Comparison of ENCODE assay signal across 30 mouse cellular contexts in genomic region chr2:167599195-167599594, GRCm38 (mm10). TPM values are rescaled to one million over a fixed set of nuclear protein-coding genes. Genes with fewer than 3 reads are reported as not detected.
DNase-seq lines count a peak whose midpoint lies in the region; ATAC-seq and TF ChIP-seq lines count a peak whose summit lies in the region.
"Had no signal": no experiment of that assay in that cellular context is flagged by ENCODE, and none has a peak within 500 bp of the region (broad histone marks: within the 10 kb centered on the region; RNA-seq: fewer than 3 reads in every experiment).

No protein-coding gene starts in this region.

- H3K4me3 ChIP-seq in heart, embryonic 10.5 days, result no peak overlapping the region
- no peak overlapping the region for H3K4me3 ChIP-seq in heart, embryonic 12.5 days
- no peak overlapping the region for H3K4me3 ChIP-seq in lung, embryonic 16.5 days (ENCODE audit: low read length)
- no peak overlapping the region for H3K4me3 ChIP-seq in lung, adult 2 months (replicated peaks; ENCODE audit: extremely low read depth, low read depth, low read length)
- H3K4me3 ChIP-seq in embryonic facial prominence, embryonic 12.5 days, result no peak overlapping the region
- no peak overlapping the region for H3K4me3 ChIP-seq in limb, embryonic 12.5 days (replicated peaks)
- H3K4me3 ChIP-seq: embryonic facial prominence, embryonic 15.5 days; gastrocnemius, adult 2 months; heart, embryonic 15.5 days had no signal

- no peak for TF ChIP-seq POLR2A in lung, adult 2 months (IDR thresholded peaks at IDR 0.05; ENCODE audit: borderline replicate concordance, extremely low read depth, low read depth, low read length)

- peaks cover 42% of the 10 kb centered on the region for H3K27me3 ChIP-seq in heart, embryonic 10.5 days (ENCODE audit: insufficient read depth, poor library complexity, severe bottlenecking)
- H3K27me3 ChIP-seq in heart, embryonic 12.5 days (replicated peaks), result peaks cover 5% of the 10 kb centered on the region; the same call in 1 of the 2 replicates
- H3K27me3 ChIP-seq in lung, embryonic 16.5 days (ENCODE audit: control insufficient read depth, insufficient read depth, low read depth, low read length), result no peaks in the 10 kb centered on the region
- H3K27me3 ChIP-seq in embryonic facial prominence, embryonic 12.5 days, result no peaks in the 10 kb centered on the region
- H3K27me3 ChIP-seq in limb, embryonic 12.5 days, result no peaks in the 10 kb centered on the region
- H3K27me3 ChIP-seq: CH12.LX; embryonic facial prominence, embryonic 15.5 days; Patski had no signal

- peaks cover 53% of the 10 kb centered on the region for H3K4me1 ChIP-seq in heart, embryonic 10.5 days
- H3K4me1 ChIP-seq in heart, embryonic 12.5 days (replicated peaks), result peaks cover 50% of the 10 kb centered on the region
- peaks cover 54% of the 10 kb centered on the region for H3K4me1 ChIP-seq in lung, embryonic 16.5 days (replicated peaks; ENCODE audit: control insufficient read depth, insufficient read depth, low read length)
- H3K4me1 ChIP-seq in lung, adult 2 months (ENCODE audit: control insufficient read depth, insufficient read depth, low read length), result peaks cover under 1% of the 10 kb centered on the region; the same call in 1 of the 2 replicates
- H3K4me1 ChIP-seq in embryonic facial prominence, embryonic 12.5 days, result peaks cover 59% of the 10 kb centered on the region
- peaks cover 73% of the 10 kb centered on the region for H3K4me1 ChIP-seq in limb, embryonic 12.5 days (replicated peaks)

- no peak for DNase-seq in heart, embryonic 10.5 days (ENCODE audit: low spot score)
- DNase-seq in lung, adult 2 months, result no peak
- DNase-seq in thymus, postnatal 36 days, result no peak
- DNase-seq: adrenal gland, postnatal 10 days; adrenal gland, postnatal 36 days; B cell, adult 2 months; cerebellum, adult 11 months; cerebellum, adult 2 months; cerebellum, adult 9-11 months; cerebellum, postnatal 25 days; forebrain, postnatal 0 days; gastrocnemius, adult 2 months; gastrocnemius, postnatal 14 days; heart, adult 18-20 months; heart, postnatal 10 days; heart, postnatal 36 days had no signal

- TF ChIP-seq CTCF in lung, adult 2 months (IDR thresholded peaks at IDR 0.05; ENCODE audit: insufficient read depth, low read length), result no peak

- 78% methylated on average over 5 of the region's 5 CpGs for WGBS in heart, embryonic 10.5 days
- WGBS in heart, embryonic 12.5 days, result 86% methylated on average over 5 of the region's 5 CpGs
- 77% methylated on average over 5 of the region's 5 CpGs for WGBS in lung, embryonic 16.5 days
- 79% methylated on average over 5 of the region's 5 CpGs for whole genome bisulfite sequencing in lung, adult 2 months
- 33% methylated on average over 5 of the region's 5 CpGs for WGBS in embryonic facial prominence, embryonic 12.5 days
- WGBS in limb, embryonic 12.5 days, result 37% methylated on average over 5 of the region's 5 CpGs

- H3K9ac ChIP-seq in heart, embryonic 12.5 days, result no peak overlapping the region
- no peak overlapping the region for H3K9ac ChIP-seq in lung, embryonic 16.5 days (ENCODE audit: low read length)
- no peak overlapping the region for H3K9ac ChIP-seq in embryonic facial prominence, embryonic 12.5 days
- no peak overlapping the region for H3K9ac ChIP-seq in limb, embryonic 12.5 days (replicated peaks)
- H3K9ac ChIP-seq: embryonic facial prominence, embryonic 15.5 days; forebrain, postnatal 0 days; heart, embryonic 15.5 days; hindbrain, embryonic 14.5 days had no signal

- no peak overlapping the region for H3K4me2 ChIP-seq in heart, embryonic 12.5 days
- H3K4me2 ChIP-seq in lung, embryonic 16.5 days (ENCODE audit: low read depth, low read length), result no peak overlapping the region
- no peak overlapping the region for H3K4me2 ChIP-seq in embryonic facial prominence, embryonic 12.5 days (replicated peaks)
- no peak overlapping the region for H3K4me2 ChIP-seq in limb, embryonic 12.5 days
- H3K4me2 ChIP-seq: embryonic facial prominence, embryonic 15.5 days; heart, embryonic 11.5 days; heart, embryonic 15.5 days; hindbrain, embryonic 14.5 days had no signal

- no peak for ATAC-seq in heart, embryonic 12.5 days (ENCODE audit: insufficient number of reproducible peaks, low FRiP score)
- ATAC-seq in lung, embryonic 16.5 days (ENCODE audit: low read depth), result no peak
- no peak for ATAC-seq in embryonic facial prominence, embryonic 12.5 days (ENCODE audit: insufficient number of reproducible peaks, insufficient read depth, low FRiP score, low TSS enrichment)
- ATAC-seq in limb, embryonic 12.5 days (ENCODE audit: insufficient number of reproducible peaks, insufficient read depth, low FRiP score, low TSS enrichment, low read depth), result no peak
- ATAC-seq: forebrain, embryonic 14.5 days; forebrain, postnatal 0 days; hindbrain, postnatal 0 days; inflammation-experienced regulatory T-cells, adult 6 months; Patski had no signal

- no peaks in the 10 kb centered on the region for H3K36me3 ChIP-seq in heart, embryonic 10.5 days
- H3K36me3 ChIP-seq in heart, embryonic 12.5 days, result no peaks in the 10 kb centered on the region
- H3K36me3 ChIP-seq in lung, embryonic 16.5 days (ENCODE audit: control insufficient read depth, insufficient read depth, low read length), result no peaks in the 10 kb centered on the region
- no peaks in the 10 kb centered on the region for H3K36me3 ChIP-seq in embryonic facial prominence, embryonic 12.5 days
- H3K36me3 ChIP-seq in limb, embryonic 12.5 days, result no peaks in the 10 kb centered on the region
- H3K36me3 ChIP-seq: embryonic facial prominence, embryonic 15.5 days; G1E; heart, embryonic 15.5 days had no signal

- no peaks in the 10 kb centered on the region for H3K9me3 ChIP-seq in heart, embryonic 10.5 days
- no peaks in the 10 kb centered on the region for H3K9me3 ChIP-seq in heart, embryonic 12.5 days (replicated peaks)
- H3K9me3 ChIP-seq in lung, embryonic 16.5 days (ENCODE audit: control insufficient read depth, low read length), result no peaks in the 10 kb centered on the region
- H3K9me3 ChIP-seq in embryonic facial prominence, embryonic 12.5 days, result no peaks in the 10 kb centered on the region
- H3K9me3 ChIP-seq in limb, embryonic 12.5 days, result no peaks in the 10 kb centered on the region
- H3K9me3 ChIP-seq: embryonic facial prominence, embryonic 15.5 days; G1E; heart, embryonic 15.5 days had no signal

- peak overlapping the region; percentile 38; the same call in 1 of the 2 replicates for H3K27ac ChIP-seq in heart, embryonic 10.5 days
- no peak overlapping the region for H3K27ac ChIP-seq in heart, embryonic 12.5 days (ENCODE audit: poor library complexity, severe bottlenecking)
- peak overlapping the region; percentile 14 for H3K27ac ChIP-seq in lung, embryonic 16.5 days (ENCODE audit: low read length)
- 0 out of 2 replicates have a peak overlapping the region, but pooled peaks have one; percentile 96 for H3K27ac ChIP-seq in embryonic facial prominence, embryonic 12.5 days
- H3K27ac ChIP-seq in limb, embryonic 12.5 days, result peak overlapping the region; percentile 96; the same call in 1 of the 2 replicates
- H3K27ac ChIP-seq: gastrocnemius, adult 2 months; heart, embryonic 15.5 days; hindbrain, embryonic 14.5 days; hindbrain, postnatal 0 days had no signal

RNA-seq across cellular contexts. Expression of gene Ube2v1, which starts 32.7 kb away (rescaled TPM):
- polyA plus RNA-seq in heart, embryonic 10.5 days (2016; fragmentation: Nextera tagmentation; extraction: Ambion mirVana), result 312 and 332 TPM in 2 replicates
- 216 and 235 TPM in 2 replicates for polyA plus RNA-seq in heart, embryonic 12.5 days (2016; fragmentation: Nextera tagmentation; extraction: Ambion mirVana)
- polyA plus RNA-seq in lung, embryonic 16.5 days (2015; fragmentation: Nextera tagmentation; extraction: Ambion mirVana), result 263 and 285 TPM in 2 replicates
- 102 and 135 TPM in 2 replicates for polyA plus RNA-seq in lung, adult 2 months (2012; rRNA removed)
- 256 and 272 TPM in 2 replicates for polyA plus RNA-seq in embryonic facial prominence, embryonic 12.5 days (2016; fragmentation: Nextera tagmentation; extraction: Ambion mirVana)
- polyA plus RNA-seq in limb, embryonic 12.5 days (2016; fragmentation: Nextera tagmentation; extraction: Ambion mirVana), result 264 and 267 TPM in 2 replicates
